Mouse (Mus musculus) bone marrow, adult 2 months (tissue): ENCODE results near the gene Kif28. TPM values are rescaled to one million over a fixed set of nuclear protein-coding genes. Genes with fewer than 3 reads are reported as not detected.

Experiments
- H3K27ac ChIP-seq: fragments of 200-500 bp; 2 replicates; pipeline ENCODE4 v1.5.1; 2012; ENCODE audit warnings: low read depth, mild to moderate bottlenecking, control low read depth, inconsistent platforms, low read length; ENCODE audit not compliant: control insufficient read depth, poor library complexity, insufficient read depth
- H3K4me1 ChIP-seq: fragments of 200-500 bp; 2 replicates; pipeline ENCODE4 v1.6.1; 2011; ENCODE audit warnings: low read length; ENCODE audit not compliant: control insufficient read depth, insufficient read depth
- H3K4me3 ChIP-seq: fragments of 200-500 bp; replicated peaks from 2 replicates; pipeline ENCODE3; 2011; ENCODE audit warnings: mild to moderate bottlenecking, low read depth, low read length, control low read depth; ENCODE audit not compliant: control insufficient read depth
- CTCF ChIP-seq: fragments of 200-500 bp; IDR thresholded peaks from 2 replicates; pipeline ENCODE4 v1.5.1; 2011; ENCODE audit warnings: low read length, control low read depth; ENCODE audit not compliant: control insufficient read depth, insufficient read depth
- POLR2A ChIP-seq: fragments of 200-500 bp; IDR thresholded peaks from 2 replicates; pipeline ENCODE4 v1.6.1; 2011; ENCODE audit warnings: low read depth, mild to moderate bottlenecking, control low read depth, low read length, borderline replicate concordance; ENCODE audit not compliant: control insufficient read depth
- WGBS: fragments of 180-500 bp; shearing (Covaris S2); methylation state at CpG from one replicate; pipeline ENCODE4 v1.1.7; 2018; 5-methylcytosine and 5-hydroxymethylcytosine counted together
- polyA plus RNA-seq: library from polyadenylated mRNA; stranded (reverse); fragments of >200 nt; gene quantifications from 2 replicates; pipeline ENCODE4 v1.2.4, GENCODE M21; 2011; ENCODE audit warnings: low replicate concordance; ENCODE audit not compliant: missing spikeins, insufficient read depth, insufficient read length

Kif28 gene
- polyA plus RNA-seq, 1 experiment, result not detected

DNA sequence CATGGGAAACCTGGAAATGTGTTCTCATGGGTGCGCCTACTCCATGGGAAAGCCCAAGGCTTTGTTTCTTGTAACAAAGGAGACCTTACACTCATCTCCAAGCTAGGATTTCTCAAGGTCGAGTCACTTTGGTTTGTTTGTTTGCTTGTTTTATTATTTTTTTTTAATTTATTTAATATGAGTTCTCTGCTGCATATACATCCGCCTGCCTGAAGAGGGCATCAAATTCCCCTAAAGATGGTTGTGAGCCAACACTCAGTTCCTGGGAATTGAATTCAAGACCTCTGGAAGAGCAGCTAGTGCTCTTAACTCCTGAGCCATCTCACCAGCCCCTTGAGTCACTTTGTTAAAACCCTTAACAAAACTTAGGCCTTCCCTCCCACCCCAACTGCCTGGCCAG lies 31.7 kb downstream of the Kif28 start:
- H3K4me1 ChIP-seq, result no peaks in the 10 kb centered on the region
- H3K27ac ChIP-seq, result no peak overlapping the region
- TF ChIP-seq CTCF, result no peak
- no peak for TF ChIP-seq POLR2A
- WGBS, result 74% methylated on average over 3 of the region's 3 CpGs
- H3K4me3 ChIP-seq, result no peak overlapping the region

DNA sequence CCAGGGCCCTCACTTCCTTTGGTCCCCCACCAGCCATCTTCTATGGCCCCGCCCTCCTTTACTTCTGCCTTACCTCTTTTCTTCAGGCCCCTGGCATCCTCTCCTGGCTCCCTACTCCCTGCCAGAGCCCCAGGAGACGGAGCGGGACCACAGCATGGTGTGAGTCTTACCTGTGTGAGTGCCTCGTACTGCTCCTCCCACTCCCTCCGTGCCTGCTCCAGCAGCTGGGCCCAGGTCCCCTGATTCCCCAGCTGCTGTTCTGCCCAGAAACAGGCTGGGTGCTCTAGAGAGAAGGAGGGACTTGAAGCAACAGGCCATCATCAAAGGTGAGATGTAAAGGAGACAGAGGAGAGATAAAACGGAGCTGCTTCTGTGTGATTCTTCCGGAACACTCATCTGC lies 32.4 kb downstream of the Kif28 start:
- H3K4me1 ChIP-seq, result no peaks in the 10 kb centered on the region
- TF ChIP-seq CTCF, result no peak
- no peak for TF ChIP-seq POLR2A

DNA sequence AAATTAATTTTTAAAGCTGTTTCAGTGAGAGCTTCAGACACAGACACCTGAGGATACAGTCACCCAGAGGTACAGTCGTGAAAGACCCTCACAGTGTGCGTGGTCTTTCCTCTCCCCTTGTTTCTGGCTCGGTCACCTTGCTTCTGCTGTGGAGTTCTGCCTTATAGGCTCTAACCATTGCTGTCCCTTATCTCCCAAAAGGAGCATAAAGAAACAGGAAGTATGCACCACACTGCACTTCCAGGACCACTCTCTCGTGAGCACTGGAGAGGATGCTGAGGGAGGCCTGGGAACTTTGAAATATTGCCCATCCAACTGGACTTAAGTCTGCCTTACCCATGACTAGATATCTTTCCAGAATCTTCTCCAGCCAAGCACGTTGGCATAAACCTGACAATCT lies 34.3 kb downstream of the Kif28 start:
- no peaks in the 10 kb centered on the region for H3K4me1 ChIP-seq
- H3K4me3 ChIP-seq, result no peak overlapping the region
- no peak overlapping the region for H3K27ac ChIP-seq
- WGBS, result 43% methylated on average over 5 of the region's 5 CpGs
- no peak for TF ChIP-seq CTCF
- TF ChIP-seq POLR2A, result no peak

More for the DNA sequence above, 32.4 kb downstream of the Kif28 start:
- 87% methylated on average over 7 of the region's 7 CpGs for WGBS
- Histone ChIP-seq H3K27ac (no peak overlapping the region), H3K4me3 (no peak overlapping the region)

DNA sequence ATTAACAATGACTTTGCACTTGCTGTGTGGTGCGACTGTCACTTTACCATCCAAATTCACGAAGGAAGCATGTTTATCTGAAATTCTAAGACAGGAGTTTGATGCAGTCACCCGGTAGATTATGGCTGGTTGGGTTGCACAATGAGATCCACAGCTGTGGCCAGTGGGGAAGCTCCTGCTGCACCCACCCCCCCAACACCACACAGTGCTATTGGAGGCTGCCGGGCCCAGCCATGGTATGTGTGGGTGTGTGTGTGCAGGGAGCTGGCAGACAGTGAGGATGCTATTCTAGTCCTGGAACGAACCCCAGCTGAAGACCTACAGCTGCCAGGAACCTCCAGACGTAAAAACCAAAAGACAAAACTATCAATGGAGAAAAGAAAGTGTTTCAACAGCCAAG lies 35.7 kb downstream of the Kif28 start:
- no peak overlapping the region for H3K4me3 ChIP-seq
- TF ChIP-seq CTCF, result no peak
- no peak for TF ChIP-seq POLR2A
- H3K4me1 ChIP-seq, result no peaks in the 10 kb centered on the region
- 40% methylated on average over 6 of the region's 6 CpGs for WGBS
- no peak overlapping the region for H3K27ac ChIP-seq

DNA sequence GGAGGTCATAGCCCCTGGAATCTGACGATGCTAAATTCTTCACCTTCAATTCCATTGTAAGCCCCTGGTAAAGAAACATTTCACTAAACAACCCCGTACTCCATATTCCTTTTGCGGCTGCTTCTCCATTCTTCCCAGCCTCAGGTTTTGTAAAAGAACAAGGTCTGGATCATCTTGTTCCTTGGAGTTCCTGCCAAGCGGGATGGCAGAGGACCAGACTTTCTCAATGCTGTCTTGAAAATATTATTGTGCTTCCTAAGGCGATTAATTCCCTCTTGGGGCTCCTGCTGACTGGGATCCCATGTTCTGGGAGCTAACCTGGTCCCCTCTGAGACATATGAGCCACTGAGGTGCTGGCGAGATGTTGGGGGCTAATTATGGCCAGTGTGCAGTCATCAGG lies 39.9 kb downstream of the Kif28 start:
- H3K4me1 ChIP-seq, result no peaks in the 10 kb centered on the region
- H3K4me3 ChIP-seq, result no peak overlapping the region
- 85% methylated on average over 6 of the region's 6 CpGs for WGBS
- no peak overlapping the region for H3K27ac ChIP-seq
- TF ChIP-seq POLR2A, result no peak
- TF ChIP-seq CTCF, result no peak

DNA sequence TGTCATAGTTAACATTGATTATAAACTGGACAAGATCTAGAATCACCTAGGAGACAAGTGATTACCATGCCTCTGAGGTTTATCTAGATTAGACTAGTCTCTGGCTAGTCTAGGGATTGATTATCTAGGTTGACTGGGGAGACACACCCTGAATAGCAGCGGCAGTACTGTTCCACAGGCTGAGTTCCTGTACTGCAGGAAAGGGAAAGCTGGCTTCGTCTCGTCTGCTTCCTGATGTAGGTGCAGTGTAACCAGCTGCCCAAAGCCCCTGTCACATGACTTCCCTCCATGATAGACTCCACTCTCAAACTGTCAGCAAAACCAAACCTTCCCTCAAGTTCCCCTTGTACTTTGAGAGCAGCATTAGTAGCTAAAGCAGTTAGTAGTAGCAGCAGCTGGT lies 40.9 kb downstream of the Kif28 start:
- TF ChIP-seq CTCF (no peak), POLR2A (no peak)
- Histone ChIP-seq H3K27ac (no peak overlapping the region), H3K4me1 (no peaks in the 10 kb centered on the region), H3K4me3 (no peak overlapping the region)
- 6% methylated on average over 3 of the region's 3 CpGs for WGBS

DNA sequence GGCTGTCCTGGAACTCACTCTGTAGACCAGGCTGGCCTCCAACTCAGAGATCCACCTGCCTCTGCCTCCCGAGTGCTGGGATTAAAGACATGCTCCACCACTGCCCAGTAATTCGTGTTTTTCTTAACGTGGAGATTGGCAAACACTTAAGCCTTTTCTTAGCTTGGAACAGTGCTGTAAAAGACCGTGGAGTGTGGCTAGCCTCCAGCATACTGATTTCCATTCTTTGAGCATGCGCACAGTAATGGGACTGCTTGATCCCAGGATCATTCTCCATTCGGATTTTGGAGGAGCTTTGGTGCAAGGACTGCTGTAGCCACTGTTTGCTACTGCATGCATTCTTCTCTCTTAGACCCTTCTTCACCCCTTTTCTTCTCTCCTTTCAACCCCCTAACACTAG lies 55.6 kb downstream of the Kif28 start:
- H3K4me1 ChIP-seq, result no peaks in the 10 kb centered on the region
- no peak for TF ChIP-seq POLR2A
- no peak for TF ChIP-seq CTCF
- no peak overlapping the region for H3K27ac ChIP-seq
- 72% methylated on average over 6 of the region's 6 CpGs for WGBS
- H3K4me3 ChIP-seq, result no peak overlapping the region

DNA sequence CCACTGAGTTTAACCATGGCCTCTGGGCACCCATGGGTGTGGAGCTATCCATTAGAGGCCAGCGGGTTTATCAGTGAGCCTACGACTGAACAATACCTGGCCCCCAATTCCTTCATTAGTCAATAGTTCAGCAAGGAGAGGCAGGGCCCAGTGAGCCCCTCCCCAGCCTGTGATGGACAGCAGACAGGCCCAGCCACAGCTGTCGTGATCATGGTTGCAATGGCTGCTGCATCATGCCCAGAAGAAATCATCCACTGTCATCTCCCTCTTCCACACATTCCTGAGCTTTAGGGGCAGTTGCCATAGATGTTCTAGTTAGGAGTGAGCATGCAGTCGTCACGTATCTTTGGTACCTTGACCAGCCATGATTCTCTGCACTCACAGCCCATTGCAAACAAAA lies 56.2 kb downstream of the Kif28 start:
- 80% methylated on average over 5 of the region's 5 CpGs for WGBS

DNA sequence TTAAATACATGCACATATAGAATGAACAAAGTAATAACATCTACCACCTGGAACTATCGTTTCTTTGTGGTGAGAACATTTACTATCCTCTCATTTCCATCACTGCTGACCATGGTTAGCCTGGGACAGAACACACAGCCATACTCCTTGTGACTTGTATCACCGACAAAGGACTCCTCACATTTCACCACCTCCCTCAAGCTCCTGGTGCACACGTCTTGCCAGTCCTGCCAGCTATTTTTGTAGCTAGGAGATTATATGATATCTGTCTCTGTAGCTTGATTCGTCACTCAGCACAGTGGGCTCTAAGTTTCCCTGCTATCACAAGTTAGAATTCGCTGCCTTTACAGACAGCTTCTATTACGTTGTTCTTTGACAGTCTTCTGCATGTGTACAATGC lies 56.7 kb downstream of the Kif28 start:
- no peak overlapping the region for H3K4me3 ChIP-seq
- no peaks in the 10 kb centered on the region for H3K4me1 ChIP-seq
- TF ChIP-seq CTCF, result no peak
- WGBS, result 70% methylated on average over 6 of the region's 6 CpGs
- H3K27ac ChIP-seq, result no peak overlapping the region

More for the DNA sequence above, 56.2 kb downstream of the Kif28 start:
- no peak overlapping the region for H3K4me3 ChIP-seq
- TF ChIP-seq POLR2A (no peak), CTCF (no peak)
- H3K4me1 ChIP-seq, result no peaks in the 10 kb centered on the region
- H3K27ac ChIP-seq, result no peak overlapping the region
